Mouse (Mus musculus) ES-Bruce4 (cell line): ENCODE measurements around the gene 9630041A04Rik. TPM values are rescaled to one million over a fixed set of nuclear protein-coding genes. Genes with fewer than 3 reads are reported as not detected.

Experiments used
- H3K27ac ChIP-seq: 2 replicates; pipeline ENCODE4 v1.5.1; 2012; ENCODE audit warnings: low read length, inconsistent platforms; ENCODE audit not compliant: insufficient read depth
- H3K27me3 ChIP-seq: 2 replicates; pipeline ENCODE4 v1.6.1; 2012; ENCODE audit warnings: mild to moderate bottlenecking, low read length, inconsistent platforms; ENCODE audit not compliant: control insufficient read depth, poor library complexity, insufficient read depth, severe bottlenecking
- H3K36me3 ChIP-seq: 2 replicates; pipeline ENCODE4 v1.6.1; 2012; ENCODE audit warnings: inconsistent platforms, mild to moderate bottlenecking, low read length, moderate library complexity; ENCODE audit not compliant: control insufficient read depth, poor library complexity, insufficient read depth, severe bottlenecking
- H3K4me1 ChIP-seq: one replicate; pipeline ENCODE4 v1.8.1; 2011; ENCODE audit warnings: low read length; ENCODE audit not compliant: control insufficient read depth, insufficient read depth
- H3K4me3 ChIP-seq: 2 replicates; pipeline ENCODE4 v1.5.1; 2011; ENCODE audit warnings: low read depth, mild to moderate bottlenecking, low read length
- H3K9ac ChIP-seq: 2 replicates; pipeline ENCODE4 v1.6.1; 2012; ENCODE audit warnings: low read depth, mild to moderate bottlenecking, inconsistent platforms; ENCODE audit not compliant: poor library complexity, severe bottlenecking
- H3K9me3 ChIP-seq: replicated peaks from 2 replicates; pipeline ENCODE4 v1.6.1; 2012; ENCODE audit warnings: mild to moderate bottlenecking, low read length, inconsistent platforms; ENCODE audit not compliant: control insufficient read depth, poor library complexity, insufficient read depth, severe bottlenecking
- CTCF ChIP-seq: IDR thresholded peaks from one replicate; pipeline ENCODE4 v1.8.1; 2011; ENCODE audit warnings: low read depth, low read length
- EP300 ChIP-seq: IDR thresholded peaks from 2 replicates; pipeline ENCODE4 v1.6.1; 2011; ENCODE audit warnings: low read depth, low read length; ENCODE audit not compliant: insufficient read depth
- POLR2A ChIP-seq: IDR thresholded peaks from one replicate; pipeline ENCODE4 v1.8.1; 2011; ENCODE audit warnings: low read length; ENCODE audit not compliant: insufficient read depth
- polyA plus RNA-seq: library from polyadenylated mRNA; stranded (reverse); fragments of >200 nt; gene quantifications from 2 replicates; pipeline ENCODE4 v1.2.4, GENCODE M21; 2011; ENCODE audit warnings: low read depth; ENCODE audit not compliant: missing spikeins, insufficient read depth, insufficient read length

9630041A04Rik gene
- polyA plus RNA-seq, 1 experiment: not detected

- H3K9me3 ChIP-seq: no peaks in the 10 kb centered on the region
- no peak overlapping the region for H3K27ac ChIP-seq
- H3K36me3 ChIP-seq: no peaks in the 10 kb centered on the region
- H3K4me3 ChIP-seq: no peak overlapping the region
- no peaks in the 10 kb centered on the region for H3K27me3 ChIP-seq
- TF ChIP-seq EP300: no peak
- TF ChIP-seq CTCF: no peak
- TF ChIP-seq POLR2A: no peak
- no peak overlapping the region for H3K9ac ChIP-seq
- no peaks in the 10 kb centered on the region for H3K4me1 ChIP-seq
Measured at GRCm38 (mm10) chr9:101877109-101877987, 15.7 kb downstream of the 9630041A04Rik start.

- H3K4me3 ChIP-seq: no peak overlapping the region
Measured at GRCm38 (mm10) chr9:101883295-101883694, 21.7 kb downstream of the 9630041A04Rik start.

GRCm38 (mm10) chr9:101897851-101898250, 36.2 kb downstream of the 9630041A04Rik start:
- Histone ChIP-seq H3K4me1 (no peaks in the 10 kb centered on the region), H3K9ac (no peak overlapping the region), H3K27ac (no peak overlapping the region), H3K4me3 (no peak overlapping the region), H3K9me3 (no peaks in the 10 kb centered on the region), H3K36me3 (no peaks in the 10 kb centered on the region), H3K27me3 (no peaks in the 10 kb centered on the region)
- TF ChIP-seq CTCF: no peak
- no peak for TF ChIP-seq EP300
- no peak for TF ChIP-seq POLR2A

More at GRCm38 (mm10) chr9:101883295-101883694, 21.7 kb downstream of the 9630041A04Rik start:
- Histone ChIP-seq H3K9ac (no peak overlapping the region), H3K27ac (no peak overlapping the region), H3K4me1 (no peaks in the 10 kb centered on the region), H3K27me3 (no peaks in the 10 kb centered on the region), H3K36me3 (no peaks in the 10 kb centered on the region), H3K9me3 (no peaks in the 10 kb centered on the region)
- no peak for TF ChIP-seq CTCF
- no peak for TF ChIP-seq EP300
- no peak for TF ChIP-seq POLR2A

- Histone ChIP-seq H3K4me3 (no peak overlapping the region), H3K27ac (no peak overlapping the region), H3K9ac (no peak overlapping the region), H3K27me3 (no peaks in the 10 kb centered on the region), H3K9me3 (no peaks in the 10 kb centered on the region), H3K36me3 (no peaks in the 10 kb centered on the region), H3K4me1 (no peaks in the 10 kb centered on the region)
- TF ChIP-seq CTCF (no peak), EP300 (no peak), POLR2A (no peak)
Measured at GRCm38 (mm10) chr9:101903406-101903805, 41.8 kb downstream of the 9630041A04Rik start.

GRCm38 (mm10) chr9:101907747-101908255, 46.2 kb downstream of the 9630041A04Rik start:
- Histone ChIP-seq H3K4me3 (no peak overlapping the region), H3K9me3 (no peaks in the 10 kb centered on the region), H3K27ac (no peak overlapping the region), H3K9ac (no peak overlapping the region), H3K27me3 (no peaks in the 10 kb centered on the region), H3K4me1 (no peaks in the 10 kb centered on the region), H3K36me3 (no peaks in the 10 kb centered on the region)
- no peak for TF ChIP-seq CTCF
- no peak for TF ChIP-seq POLR2A
- TF ChIP-seq EP300: no peak

- Histone ChIP-seq H3K36me3 (no peaks in the 10 kb centered on the region), H3K9ac (no peak overlapping the region), H3K9me3 (no peaks in the 10 kb centered on the region), H3K27ac (no peak overlapping the region), H3K27me3 (no peaks in the 10 kb centered on the region), H3K4me3 (no peak overlapping the region), H3K4me1 (no peaks in the 10 kb centered on the region)
- no peak for TF ChIP-seq CTCF
- TF ChIP-seq EP300: no peak
- no peak for TF ChIP-seq POLR2A
Measured at GRCm38 (mm10) chr9:101908849-101909248, 47.2 kb downstream of the 9630041A04Rik start.
